Mouse (Mus musculus) frontal cortex, postnatal 10 days (tissue): ENCODE data around the gene Mllt10.

Experiments
- DNase-seq, 2 experiments: peaks; one replicate each; pipeline ENCODE4 v3.0.0; 2022; ENCODE audit warnings: low spot score in 2 of 2, mixed read lengths in 1 of 2

Mllt10 gene

DNA sequence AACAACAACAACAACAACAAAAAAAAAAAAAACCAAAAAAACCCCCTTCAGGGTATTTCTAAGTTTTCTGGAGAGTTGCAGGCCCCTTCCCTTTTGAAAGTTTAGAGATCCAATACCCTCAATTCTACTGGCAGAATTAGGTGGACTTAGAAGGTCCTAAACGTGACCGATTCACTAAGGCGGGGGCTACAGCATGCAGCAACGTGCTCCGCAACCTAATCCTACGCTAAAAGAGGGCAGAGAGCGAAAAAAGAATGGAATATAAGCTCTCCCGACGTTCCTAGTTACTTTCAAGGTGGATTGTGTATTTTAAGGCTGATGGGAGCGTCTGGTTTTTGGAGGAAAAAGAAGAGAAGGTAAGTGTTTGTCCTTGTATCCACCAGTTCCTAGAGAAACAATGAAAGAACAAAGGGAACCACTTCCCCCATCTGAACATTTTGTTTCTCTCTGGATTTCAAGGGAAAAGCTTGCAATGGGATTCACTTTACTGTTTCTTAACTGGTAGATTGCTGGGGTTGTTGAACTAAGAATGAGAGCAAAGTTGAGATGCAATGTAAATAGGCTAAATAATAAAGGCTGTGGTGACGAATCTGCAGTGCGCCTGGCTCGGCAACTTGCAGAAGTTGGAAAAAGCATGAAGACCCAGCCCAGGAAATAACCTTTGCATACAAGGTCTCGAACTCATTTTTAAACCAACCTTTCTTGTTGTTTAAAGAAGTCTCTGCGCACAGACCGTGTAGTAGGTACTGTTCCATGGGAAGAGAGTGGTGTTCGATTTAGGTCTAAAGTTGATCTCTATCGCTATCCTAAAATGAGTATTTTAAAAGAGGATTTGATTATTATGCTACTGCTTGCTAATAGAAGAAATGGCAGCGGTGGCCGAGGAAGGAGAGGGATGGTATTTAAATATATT lies at the start of gene Mllt10:
TSS of gene Mllt10 (plus strand) at position 222 of the 913 bp plus-strand sequence.
- no peak for DNase-seq

DNA sequence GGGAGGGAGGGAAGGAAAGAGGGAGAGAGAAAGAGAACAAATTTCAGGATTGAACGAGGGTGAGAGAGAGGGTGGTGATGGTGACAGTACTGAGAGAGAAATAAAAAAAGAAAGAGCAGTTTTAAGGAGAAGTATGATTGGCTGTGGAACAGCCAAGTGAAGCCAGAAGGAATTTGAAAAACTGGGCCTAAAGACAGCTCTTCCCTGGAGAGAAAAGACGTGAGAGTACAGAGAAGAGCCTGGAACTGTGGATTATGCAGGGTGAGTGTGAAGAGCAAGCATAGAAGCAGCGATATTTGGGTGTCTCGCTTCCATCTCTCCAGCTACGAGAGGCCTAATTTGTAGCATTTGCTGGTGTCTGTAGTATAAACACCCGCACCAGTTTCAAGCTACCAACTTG lies 43.8 kb upstream of the Mllt10 start:
- DNase-seq: no peak

DNA sequence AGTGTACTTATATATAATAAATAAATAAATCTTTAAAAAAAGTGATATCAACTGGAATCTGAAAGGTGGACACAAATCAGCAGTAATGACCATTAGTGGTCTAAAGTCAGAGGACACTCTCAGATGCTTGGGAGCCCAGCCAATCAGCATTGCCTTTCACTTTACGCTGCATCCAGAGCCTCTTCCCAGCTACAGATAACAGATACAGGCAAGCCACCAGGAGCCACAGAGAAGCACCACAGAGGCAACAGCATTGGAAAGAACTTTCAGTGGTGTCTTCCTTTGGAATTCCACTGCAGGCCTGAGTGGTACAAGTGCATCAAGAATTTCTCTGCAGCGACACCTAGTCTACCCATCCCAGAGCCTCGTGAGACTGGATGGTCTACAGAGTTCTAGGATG lies 42.2 kb upstream of the Mllt10 start:
- DNase-seq: no peak

DNA sequence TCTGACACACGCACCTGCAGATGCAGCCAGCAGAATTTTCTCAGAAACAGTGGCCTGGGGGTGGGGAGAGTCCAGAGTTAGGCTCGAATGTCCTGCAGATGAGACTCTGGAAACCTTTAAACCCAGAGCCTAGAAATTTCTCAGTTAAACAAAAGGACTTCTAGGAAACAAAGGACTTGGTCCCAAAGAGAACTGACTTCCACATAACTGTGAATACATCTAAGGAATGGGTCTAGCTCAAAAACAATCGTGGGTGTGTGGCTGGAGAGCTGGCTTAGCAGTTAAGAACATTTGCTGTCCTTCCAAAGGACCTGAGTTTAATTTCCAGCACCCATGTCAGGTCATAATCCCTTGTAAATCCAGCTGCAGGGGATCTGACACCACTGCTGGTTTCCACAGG lies 39.5 kb upstream of the Mllt10 start:
- DNase-seq: no peak

DNA sequence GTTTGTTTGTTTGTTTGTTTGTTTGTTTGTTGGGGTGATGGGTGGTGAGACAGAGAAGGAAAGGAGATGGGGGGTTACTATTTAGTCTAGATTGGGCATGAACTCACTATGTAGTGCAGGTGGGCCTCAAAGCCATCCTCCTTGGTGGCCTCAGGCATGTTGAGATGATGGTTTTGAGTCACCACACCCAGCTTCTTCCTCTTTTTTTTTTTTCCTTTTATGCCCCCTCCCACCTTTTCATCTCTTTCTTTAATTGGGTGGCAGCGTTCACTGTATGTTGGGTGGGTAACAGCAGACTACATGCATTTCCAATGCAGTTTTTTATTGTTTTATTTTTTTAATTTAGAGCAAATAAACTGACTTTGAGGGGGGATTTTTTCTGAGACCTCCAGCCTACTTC lies 38.4 kb upstream of the Mllt10 start:
- no peak for DNase-seq

DNA sequence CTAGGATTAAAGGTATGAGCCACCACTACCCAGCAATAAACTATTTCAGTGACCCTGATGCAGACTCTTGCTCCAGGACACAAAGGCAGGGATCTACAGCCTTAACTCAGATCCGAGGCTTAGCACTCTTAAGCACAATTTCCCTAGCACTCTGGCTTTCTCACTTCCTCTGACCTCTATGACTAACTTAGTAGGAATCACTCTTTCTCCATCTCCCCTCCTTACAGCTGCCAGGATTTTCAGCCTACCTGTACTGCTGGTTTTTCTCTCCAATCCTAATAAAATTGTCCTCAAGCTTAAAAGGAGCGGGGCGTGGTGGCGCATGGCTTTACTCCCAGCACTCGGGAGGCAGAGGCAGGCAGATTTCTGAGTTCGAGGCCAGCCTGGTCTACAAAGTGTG lies 37.7 kb upstream of the Mllt10 start:
- no peak for DNase-seq

DNA sequence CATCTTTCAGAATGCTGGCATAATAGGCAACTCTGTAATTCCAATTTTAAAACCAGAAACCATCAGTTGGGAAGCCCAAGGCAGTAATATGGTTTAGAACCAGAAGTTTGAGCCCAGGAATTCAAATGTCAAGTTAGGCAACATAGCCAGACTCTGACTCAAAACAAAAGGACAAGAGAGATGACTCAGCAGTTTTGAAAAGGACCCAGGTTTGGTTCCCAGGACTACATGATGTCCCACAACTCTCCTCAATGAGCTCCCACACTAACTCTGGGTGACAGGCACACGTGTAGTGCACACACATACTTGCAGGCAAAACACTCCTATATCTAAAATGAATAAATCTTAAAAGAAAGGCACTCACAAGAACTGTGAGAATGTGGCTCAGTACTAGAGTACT lies 35.9 kb upstream of the Mllt10 start:
- DNase-seq: no peak

DNA sequence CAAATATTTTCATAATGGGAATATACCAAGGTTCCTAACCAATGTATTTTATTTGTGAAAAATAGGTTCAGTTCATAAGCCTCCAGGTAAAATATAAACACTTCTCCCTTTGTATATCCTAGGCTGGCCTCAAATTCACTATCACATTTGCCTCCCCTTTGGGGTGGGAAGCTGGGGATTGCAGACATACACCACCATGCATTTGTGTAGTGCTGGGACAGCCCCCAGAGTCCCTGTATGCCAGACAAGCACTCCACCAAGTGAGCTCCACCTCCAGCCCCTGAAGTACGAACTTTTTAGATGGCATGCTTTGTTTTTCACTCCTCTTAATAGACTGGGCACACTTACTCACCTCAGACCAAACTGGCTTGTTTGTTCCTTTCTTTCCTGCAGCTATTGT lies 32.2 kb upstream of the Mllt10 start:
- DNase-seq: no peak

DNA sequence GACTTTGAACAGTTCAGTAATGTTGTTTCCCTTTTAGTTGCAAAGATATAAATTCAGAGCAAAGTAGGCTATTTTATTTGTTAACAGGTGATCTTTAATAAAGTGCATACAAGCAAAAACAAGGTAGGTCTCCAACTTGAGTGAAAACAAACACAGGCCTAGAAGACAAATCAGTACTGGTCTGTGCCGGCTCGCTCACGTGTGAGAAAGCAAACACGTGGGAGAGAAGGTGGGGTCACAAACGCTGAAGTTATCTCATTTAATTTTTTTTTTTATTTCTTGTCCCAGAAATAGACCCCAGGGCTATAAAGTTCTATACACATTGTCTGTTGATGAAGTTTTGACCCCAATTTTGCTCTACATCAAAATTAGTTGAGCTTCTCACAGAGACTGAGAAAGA lies 29.9 kb upstream of the Mllt10 start:
- DNase-seq: no peak

DNA sequence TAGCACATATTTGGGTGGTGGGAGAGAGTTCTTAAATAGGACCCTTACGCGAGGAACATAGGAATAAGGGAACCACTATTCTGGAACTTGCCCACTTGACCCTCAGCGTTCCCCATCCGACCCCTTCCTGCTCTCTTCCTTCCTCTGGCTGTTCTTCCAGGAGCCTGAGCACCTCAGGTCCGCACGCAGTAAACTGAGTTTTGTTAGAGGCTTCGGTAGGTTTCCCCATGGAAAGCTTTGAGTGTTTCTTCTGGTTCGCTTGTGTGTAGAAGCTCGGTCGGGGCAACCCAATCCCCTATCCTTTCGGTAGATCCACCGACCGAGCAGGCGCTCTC lies 29.3 kb upstream of the Mllt10 start:
- no peak for DNase-seq

DNA sequence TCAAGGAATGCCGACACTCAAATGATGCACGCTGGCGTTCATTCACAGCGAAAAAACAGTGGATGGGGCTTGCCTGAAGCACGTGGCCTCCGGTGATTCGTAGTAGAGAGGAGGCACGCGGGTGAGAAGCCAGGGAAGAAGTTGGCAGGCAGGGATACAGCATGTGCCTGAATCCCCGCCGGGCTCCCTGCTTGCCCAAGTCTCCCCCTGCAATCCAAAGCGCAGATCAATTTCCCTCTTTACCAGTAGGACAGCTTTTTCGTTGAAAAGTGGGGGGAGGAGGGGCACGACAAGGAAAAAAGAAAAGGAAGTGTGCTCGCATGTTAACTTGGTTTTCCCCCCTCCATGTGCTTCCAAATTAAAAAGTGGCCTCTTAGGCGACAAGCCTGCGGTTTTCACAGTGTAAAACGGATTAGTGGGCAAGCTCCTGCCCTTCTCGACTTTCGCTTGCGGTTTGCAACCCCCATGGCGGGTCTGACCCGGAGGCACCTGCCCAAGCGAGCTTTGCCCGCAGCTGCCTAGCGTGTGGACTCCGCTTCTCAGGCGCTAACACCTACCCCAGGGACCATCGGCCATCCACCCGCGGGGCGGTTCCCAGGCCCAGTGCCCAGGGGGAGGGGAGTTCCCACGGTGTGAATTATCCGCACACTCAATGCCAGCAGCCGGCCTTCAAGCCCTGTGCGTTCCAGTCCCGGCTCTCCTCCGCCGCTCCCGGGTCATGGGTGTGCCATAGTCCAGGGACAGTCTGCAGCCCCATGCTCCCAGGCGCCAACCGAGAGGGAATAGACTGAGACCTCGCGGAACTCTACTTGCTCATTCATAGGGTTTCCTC lies 28.7 kb upstream of the Mllt10 start:
- peak; percentile 41 to 44 for DNase-seq

DNA sequence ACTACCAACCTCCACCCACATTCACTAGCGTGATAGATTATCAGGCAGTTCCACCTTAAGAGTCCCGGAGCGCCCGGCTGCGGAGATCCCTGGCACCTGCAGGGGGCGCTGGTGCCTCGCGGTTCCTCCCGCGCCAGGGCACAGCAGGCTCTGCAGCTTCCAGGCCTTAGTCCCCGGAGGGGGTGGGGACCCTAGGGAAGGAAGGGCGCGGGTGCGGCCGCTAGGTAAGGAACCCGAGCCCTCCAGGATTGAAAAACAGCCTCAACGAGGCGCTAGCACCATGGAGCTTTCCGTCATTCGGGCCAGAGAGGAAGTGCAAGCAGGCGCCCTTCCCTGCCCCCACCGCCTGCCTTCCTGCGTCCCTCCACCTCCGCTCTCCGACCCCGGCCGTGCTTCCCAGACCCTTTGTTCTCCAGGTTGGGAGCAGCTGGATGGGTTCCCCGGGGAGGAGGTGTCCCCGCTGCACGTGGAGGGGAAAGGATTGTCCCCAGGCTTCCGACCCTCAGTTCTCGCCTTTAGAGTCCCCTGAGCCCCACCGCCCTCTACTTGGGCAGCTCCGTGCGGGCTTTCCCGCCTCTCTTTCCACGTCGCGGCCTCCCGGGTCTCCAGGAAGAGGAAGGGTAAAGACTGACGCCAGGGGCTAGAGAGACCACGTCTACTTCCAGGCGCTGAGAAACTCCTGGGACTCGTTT lies 27.4 kb upstream of the Mllt10 start:
- DNase-seq: peak; percentile 89 to 94

DNA sequence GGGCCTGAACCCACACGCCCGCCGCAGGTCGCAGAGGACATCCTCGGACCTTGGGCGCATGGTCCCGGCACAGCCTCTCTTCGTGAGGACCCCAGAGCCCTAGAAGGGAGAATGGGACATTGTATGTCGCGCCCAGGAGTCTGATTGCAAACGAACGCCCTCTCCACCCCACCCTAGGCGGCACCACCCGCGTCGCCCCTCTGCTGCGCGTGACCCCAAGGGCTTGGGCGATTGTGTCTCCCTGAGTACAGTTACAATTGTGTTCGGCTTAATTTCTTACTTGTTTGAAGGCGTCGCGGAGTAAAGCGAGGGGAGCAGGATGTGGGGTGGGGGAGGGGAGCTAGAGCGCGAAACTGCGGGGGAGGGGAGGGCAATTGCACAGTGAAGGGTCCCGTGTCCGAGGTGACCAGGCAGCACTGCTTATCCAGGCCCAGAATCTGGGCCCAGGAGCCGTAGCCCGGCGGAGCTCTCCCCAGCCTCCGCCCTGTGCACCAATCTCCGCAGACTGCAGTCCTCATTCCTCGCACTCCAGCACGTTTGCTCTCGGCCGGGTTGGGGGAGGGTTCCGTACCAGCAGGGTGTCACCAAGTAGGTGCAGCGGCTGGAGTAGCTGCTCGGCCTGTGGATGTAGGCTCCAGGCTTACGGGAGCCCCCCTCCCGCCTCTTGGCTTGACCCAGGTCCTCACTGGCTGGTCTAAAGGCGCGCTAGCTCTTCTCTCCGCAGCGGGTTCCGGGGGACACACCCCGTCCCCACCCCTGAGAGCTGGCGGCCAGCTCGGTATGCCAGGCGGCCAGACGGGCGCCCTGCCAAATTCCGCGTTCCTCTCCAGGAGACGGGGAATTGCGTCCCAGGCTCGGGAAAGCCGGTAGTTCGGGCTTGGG lies 26.7 kb upstream of the Mllt10 start:
- DNase-seq: peak; percentile 72 to 81

DNA sequence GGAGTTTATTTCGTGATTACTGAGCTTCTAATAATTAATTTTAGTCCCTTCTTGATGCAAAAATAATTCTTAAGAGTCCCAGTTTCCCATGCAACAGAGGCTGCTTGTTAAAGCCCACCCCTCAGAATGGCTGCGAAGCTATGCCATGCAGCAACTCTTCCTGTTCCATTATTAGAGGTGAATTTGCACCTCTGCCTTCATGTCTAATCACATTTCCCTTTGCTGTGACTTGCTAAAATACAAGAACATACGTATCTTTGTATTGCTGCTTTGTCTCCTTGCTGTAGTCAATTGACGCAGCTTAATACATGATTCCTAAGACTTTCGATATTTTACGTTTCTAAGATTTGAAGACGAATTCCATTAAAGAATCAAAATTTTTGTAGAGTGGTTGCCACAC lies 25.4 kb upstream of the Mllt10 start:
- DNase-seq: no peak

DNA sequence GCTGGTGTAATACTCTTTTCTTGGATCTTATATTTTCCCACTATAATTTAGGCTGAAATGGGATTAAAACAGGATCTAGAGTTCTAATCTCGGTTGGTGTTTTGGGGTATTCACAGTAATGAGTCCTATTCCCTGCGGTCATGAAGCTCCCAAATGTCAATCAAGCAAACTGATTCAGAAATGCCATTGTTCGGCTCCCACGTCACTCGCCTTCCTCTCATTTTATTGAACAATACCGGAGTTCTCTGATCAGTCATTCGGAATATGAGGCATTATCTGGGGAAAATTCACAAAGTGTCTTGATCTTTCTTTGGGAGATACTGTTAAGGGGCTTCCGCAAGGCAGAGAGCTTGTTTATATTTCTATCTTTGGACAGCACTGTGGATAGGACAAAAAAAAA lies 24.5 kb upstream of the Mllt10 start:
- no peak for DNase-seq

DNA sequence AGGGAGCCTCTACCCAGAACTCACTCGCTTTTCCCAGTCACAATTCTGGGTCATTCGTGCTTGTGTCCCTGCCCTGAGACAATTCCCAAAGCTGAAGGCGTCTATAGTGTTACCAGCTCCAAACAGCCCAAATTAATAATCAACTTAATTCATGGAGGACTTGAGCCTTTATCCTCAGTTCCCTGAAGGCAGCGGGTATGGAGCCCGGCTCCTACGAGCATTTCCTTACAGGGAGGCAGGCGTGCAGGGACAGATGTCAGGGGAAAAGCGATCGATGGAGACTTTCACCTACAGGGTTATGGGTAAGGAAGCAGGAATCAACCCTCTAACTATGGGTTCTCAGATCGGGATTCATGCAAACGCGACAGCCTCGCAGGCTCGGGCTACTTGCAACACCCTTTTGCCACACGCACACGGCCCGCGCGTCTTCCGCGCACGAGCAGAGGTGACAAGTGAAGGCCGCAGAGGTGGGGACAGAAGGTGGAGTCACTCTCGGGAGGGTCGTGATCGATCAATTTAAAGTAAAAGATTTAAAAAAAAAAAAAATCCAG lies 23.7 kb upstream of the Mllt10 start:
- DNase-seq: no peak

DNA sequence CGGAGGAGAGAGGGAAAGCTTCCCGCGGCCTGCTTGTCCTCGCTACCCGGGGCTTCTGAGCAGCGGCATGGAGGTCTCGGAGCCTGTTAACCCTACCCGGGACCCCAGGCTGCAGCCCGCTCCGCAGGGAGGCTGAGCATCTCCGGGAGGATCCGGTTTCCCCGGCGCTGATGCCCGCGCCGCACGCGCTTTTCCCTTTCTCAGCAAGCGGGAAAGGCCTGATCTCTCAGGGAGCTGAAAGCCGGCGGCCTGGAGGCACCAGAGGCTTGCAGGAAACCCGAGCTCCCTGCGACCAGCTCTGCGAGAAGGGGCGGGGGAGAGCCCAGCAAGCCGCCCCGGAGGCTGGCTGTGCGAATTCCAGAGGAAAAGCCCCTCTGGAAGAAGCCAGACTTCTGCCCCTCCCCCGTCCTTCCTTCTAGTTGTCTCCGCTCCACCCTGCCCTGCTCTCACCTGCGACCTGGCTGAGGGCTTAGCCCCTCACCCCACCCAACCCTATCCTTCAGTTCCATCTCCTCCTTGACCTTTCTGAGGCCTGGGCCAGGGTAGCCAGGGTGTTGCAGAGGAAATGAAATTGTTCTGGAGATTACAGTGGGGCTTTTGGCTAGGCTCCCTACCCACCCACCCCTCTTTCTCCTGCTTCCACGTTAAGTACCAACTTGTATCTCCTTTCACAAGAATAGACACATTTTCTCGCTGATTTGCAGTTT lies 23.1 kb upstream of the Mllt10 start:
- DNase-seq: no peak

DNA sequence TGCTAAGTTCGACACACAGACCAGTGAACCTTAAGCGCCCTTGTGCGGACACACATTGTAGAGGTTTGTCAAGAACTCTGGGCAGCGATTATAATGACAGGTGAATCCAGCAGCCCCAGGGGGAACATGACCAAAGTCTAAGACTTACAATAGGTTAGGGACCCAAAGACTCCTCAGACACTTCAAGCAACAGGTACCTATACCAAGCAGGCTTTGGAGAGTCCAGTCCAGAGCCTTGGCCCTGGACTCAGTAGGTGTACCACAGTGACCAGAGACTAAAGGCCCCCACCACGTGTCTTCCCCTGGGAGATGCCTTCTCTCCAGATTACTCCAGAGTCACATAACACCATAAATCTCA lies 22.5 kb upstream of the Mllt10 start:
- DNase-seq: no peak

DNA sequence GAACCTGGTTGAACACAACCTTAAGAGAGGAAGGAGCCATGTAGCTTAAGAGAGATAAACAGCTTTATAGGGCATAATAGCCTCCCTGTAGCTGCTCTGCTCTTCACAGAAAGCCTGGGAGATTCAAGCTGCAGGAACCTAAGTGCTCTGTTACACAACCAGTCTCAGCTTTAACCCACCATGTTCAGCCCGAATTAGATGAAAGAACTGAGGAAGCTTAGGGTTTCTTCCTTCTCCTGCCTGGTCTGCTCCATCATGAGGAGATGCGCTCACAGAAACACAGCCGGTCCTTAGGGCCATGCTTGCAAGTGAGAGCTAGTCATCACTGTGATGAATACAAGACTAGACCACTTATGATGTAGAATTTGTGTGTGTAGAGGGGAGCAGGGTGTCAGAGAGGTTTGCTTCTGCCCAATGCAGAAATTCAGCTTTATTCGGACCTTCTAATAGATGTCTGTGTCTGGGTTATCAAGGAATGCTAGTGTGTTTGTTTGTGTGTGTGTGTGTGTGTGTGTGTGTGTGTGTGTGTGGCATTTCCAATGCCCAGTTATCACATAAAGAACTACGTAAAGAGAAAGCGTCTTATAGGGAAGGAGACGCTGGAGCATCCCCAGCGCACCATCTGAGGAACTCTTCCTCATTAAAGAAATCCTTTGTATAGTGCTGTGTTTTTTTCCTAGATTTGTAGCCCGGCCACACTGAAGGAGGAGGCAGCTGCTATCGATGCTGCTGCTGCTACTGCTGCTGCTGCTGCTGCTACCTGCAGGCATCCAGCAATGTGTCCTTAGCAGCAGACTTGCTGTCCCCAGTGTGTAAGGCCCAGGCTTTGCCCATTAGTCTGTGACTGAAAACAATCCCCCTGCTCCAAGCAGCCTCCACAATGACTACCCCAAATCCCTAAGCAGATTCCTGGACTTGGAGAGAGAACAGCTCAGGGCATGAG lies 21.6 kb upstream of the Mllt10 start:
- no peak for DNase-seq
